Mouse (Mus musculus): ENCODE measurements around the gene Olfr186. TPM values are rescaled to one million over a fixed set of nuclear protein-coding genes. Genes with fewer than 3 reads are reported as not detected.
A peak's percentile ranks its signal among the peaks of the same experiment; 100 is the strongest.
"Not testable (repeated sequence)": the region's sequence is repeated elsewhere in the genome, so short reads cannot be mapped to it uniquely, and the experiment has no call there.

Olfr186 gene
- polyA plus RNA-seq (2017; shearing (Covaris generic)): under 1 TPM in 1 of 2 experiments, not detected in 1; 0.40 TPM

DNA sequence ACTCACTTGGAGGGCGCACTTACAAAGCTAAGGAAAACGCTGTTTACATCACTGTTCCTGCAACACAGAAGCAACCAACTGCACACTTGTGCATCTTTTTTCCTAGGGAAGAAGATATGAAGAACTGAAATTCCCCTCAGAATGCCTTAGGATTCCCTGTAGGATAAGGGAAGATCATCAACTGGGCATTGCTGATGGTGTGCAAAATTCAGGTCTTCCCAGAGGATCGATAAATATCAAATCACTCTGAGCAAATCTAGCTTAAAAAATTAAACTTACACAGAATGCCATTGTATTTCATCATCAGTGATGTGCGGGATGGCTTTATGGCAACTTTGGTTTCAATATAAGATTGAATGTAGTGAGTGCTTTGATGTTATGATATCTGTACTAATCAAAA, at the start of gene Olfr186:
Gene Olfr186, minus strand, starts transcription at position 101 of the 400 bp plus-strand sequence.
- no peak for ATAC-seq

- no peak for ATAC-seq
Measured at GRCm38 (mm10) chr16:59077905-59078304, 47.8 kb upstream of the Olfr186 start, which contains the start of gene Olfr190. Olfr190 (minus strand) TSS chr16:59078005.

DNA sequence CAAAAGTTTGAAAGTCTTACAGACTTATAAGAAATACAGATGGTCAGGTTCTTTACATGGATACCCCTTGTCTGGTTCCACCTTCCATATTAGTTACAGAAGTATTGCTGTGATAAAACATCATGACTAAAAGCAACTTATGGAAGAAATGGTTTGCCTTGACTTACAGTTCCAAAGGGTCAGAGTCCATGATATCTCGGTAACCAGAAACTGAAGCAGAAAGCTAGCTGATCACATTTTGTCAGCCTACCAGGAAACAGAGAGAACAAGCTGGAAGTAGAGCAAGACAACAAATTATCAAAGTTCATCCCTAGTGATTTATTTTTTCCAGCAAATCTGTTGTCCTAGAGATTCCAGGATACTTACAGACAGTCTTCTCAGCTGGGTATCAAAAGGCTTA, 43.4 kb upstream of the Olfr186 start:
- ATAC-seq: no peak

DNA sequence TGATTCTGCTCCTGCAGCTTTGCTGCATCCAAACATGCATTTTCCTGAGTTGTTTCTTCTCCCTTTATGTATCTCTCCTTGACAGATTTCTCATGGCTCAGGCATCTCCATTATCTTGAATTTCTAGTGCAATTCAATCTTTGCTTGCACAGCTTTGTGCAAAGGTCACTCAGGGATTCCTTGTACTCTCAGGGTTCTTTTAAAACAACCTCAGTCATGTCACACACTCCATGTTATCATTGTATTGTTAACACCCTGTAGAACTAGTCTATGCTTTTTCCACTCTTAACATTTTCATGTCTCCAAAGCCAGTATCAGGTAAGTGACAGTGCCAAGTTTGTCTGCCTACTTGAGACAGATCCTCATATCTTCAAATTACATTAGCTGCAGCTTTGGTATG, 41.7 kb upstream of the Olfr186 start:
- ATAC-seq: no peak

- ATAC-seq: not testable (repeated sequence)
Measured at GRCm38 (mm10) chr16:59062411-59062810, 32.3 kb upstream of the Olfr186 start.

DNA sequence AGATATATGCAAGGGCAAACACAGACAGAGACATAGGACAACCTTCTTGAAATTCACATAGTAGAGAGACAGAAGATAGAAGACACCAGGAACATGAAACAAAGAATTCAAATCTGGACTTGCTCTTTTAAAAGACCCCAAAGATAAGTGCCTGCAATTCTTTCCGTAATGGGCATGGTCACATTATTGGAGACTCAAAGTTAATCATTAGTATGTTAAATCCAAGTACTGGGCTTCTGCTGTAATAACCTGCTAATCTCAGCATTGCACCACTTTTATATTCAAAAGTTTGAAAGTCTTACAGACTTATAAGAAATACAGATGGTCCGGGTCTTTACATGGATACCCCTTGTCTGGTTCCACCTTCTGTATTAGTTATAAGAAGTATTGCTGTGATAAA, 19.2 kb upstream of the Olfr186 start:
- ATAC-seq: not testable (repeated sequence)

GRCm38 (mm10) chr16:59048860-59049259, 18.8 kb upstream of the Olfr186 start:
- ATAC-seq: no peak

GRCm38 (mm10) chr16:59047579-59047978, 17.5 kb upstream of the Olfr186 start:
- no peak for ATAC-seq

GRCm38 (mm10) chr16:59045835-59046234, 15.7 kb upstream of the Olfr186 start:
- ATAC-seq: no peak

- ATAC-seq: no peak
Measured at GRCm38 (mm10) chr16:59039710-59040109, 9.6 kb upstream of the Olfr186 start, which contains the start of gene Olfr187. Olfr187 (minus strand) TSS chr16:59039767.

- ATAC-seq: peak; percentile 92
Measured at GRCm38 (mm10) chr16:59013357-59014018, 16.6 kb downstream of the Olfr186 start.

DNA sequence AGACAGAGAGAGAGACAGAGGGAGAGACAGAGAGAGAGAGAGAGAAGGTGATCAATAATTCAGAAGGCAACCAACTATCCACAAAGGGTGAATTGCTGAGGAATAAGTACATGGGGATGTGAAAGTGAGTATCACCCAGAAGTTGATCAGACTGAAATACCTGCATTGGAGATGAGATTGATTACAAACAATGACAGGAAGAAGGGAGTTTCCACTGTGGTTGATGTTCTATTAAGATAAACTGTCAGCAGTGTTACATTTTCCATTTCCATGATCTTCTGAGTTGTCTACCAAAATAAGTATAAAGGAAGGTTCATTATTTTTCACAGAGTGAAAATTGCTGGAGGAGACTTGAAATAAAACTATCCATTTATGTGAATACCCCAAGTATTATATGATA, 22.9 kb downstream of the Olfr186 start:
- ATAC-seq: peak; percentile 98

DNA sequence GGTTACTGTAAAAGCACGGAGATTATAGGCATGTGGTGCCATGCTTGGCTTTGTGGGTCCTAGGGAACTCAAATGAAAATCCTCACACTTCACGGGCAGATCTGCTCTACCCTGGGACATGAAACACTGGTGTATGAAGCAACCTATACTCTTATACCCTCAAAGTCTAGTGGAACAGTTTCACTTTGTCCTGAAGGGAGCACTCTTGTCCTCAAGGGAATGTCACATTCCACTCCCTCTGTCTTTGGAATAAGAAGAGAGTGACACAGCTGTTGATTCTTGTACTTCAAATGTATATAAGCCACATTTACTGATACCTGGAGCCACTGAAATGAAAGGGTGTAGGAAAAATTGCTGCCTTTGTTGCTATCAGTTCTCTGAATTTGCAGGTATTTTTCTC, 35.0 kb downstream of the Olfr186 start, which contains the start of gene Olfr183:
Gene Olfr183, plus strand, starts transcription at position 301 of the 400 bp plus-strand sequence.
- ATAC-seq: no peak

Other genes with a start within 250 kb of the Olfr186 start
- 1 to 10 TPM in 1 of 2 experiments, under 1 TPM in 1; 0.75 to 1.2 TPM for gene Olfr173, start 230.0 kb downstream of the Olfr186 start, polyA plus RNA-seq (2017; shearing (Covaris generic))
- not detected for gene Olfr175-ps1, start 203.5 kb downstream of the Olfr186 start, polyA plus RNA-seq (2017; shearing (Covaris generic))
- not detected for gene Olfr177, start 155.5 kb downstream of the Olfr186 start, polyA plus RNA-seq (2017; shearing (Covaris generic))
- not detected for gene Olfr178, start 138.2 kb downstream of the Olfr186 start, polyA plus RNA-seq (2017; shearing (Covaris generic))
- not detected for gene Olfr181, start 101.5 kb downstream of the Olfr186 start, polyA plus RNA-seq (2017; shearing (Covaris generic))
- gene Olfr180, start 100.9 kb downstream of the Olfr186 start, polyA plus RNA-seq (2017; shearing (Covaris generic)): not detected
- gene Olfr183, start 34.9 kb downstream of the Olfr186 start, polyA plus RNA-seq (2017; shearing (Covaris generic)): under 1 TPM in 1 of 2 experiments, not detected in 1; 0.17 TPM
- gene Olfr187, start 9.5 kb upstream of the Olfr186 start, polyA plus RNA-seq (2017; shearing (Covaris generic)): not detected
- not detected for gene Olfr190, start 47.7 kb upstream of the Olfr186 start, polyA plus RNA-seq (2017; shearing (Covaris generic))
- gene Olfr191, start 59.5 kb upstream of the Olfr186 start, polyA plus RNA-seq (2017; shearing (Covaris generic)): not detected
- not detected for gene Olfr193, start 81.6 kb upstream of the Olfr186 start, polyA plus RNA-seq (2017; shearing (Covaris generic))
- gene Olfr194, start 90.8 kb upstream of the Olfr186 start, polyA plus RNA-seq (2017; shearing (Covaris generic)): not detected
- gene Olfr195, start 116.8 kb upstream of the Olfr186 start, polyA plus RNA-seq (2017; shearing (Covaris generic)): not detected
- not detected for gene Olfr196, start 140.2 kb upstream of the Olfr186 start, polyA plus RNA-seq (2017; shearing (Covaris generic))
- gene Olfr198, start 173.2 kb upstream of the Olfr186 start, polyA plus RNA-seq (2017; shearing (Covaris generic)): not detected
- gene Olfr199, start 189.5 kb upstream of the Olfr186 start, polyA plus RNA-seq (2017; shearing (Covaris generic)): not detected
- gene Olfr201, start 242.3 kb upstream of the Olfr186 start, polyA plus RNA-seq (2017; shearing (Covaris generic)): not detected

Measured in activated CD4-positive, CD25-positive, alpha-beta regulatory T cell, adult 4 months (primary cell).